Mouse (Mus musculus): Measurements from ENCODE around the gene Cars2.

Gene Cars2

GRCm38 (mm10) chr8:11556691-11557423, 6.3 kb upstream of the Cars2 start:
- DNase-seq (ENCODE audit: low read depth, low spot score) = peak; percentile 84

- DNase-seq (ENCODE audit: low read depth, low spot score) = peak; percentile 100
Observed at GRCm38 (mm10) chr8:11555720-11556591, 5.4 kb upstream of the Cars2 start.

GRCm38 (mm10) chr8:11554799-11555719, 4.5 kb upstream of the Cars2 start, which contains the start of gene Ing1:
Gene Ing1, plus strand, starts transcription at chr8:11555571.
- DNase-seq (ENCODE audit: low read depth, low spot score) = peak; percentile 99

- no peak for DNase-seq (ENCODE audit: low read depth, low spot score)
Observed at GRCm38 (mm10) chr8:11552390-11552789, 1.8 kb upstream of the Cars2 start.

GRCm38 (mm10) chr8:11551497-11551896, 914 bp upstream of the Cars2 start:
- DNase-seq (ENCODE audit: low read depth, low spot score) = peak; percentile 81

- peak; percentile 87 for DNase-seq (ENCODE audit: low read depth, low spot score)
Observed at GRCm38 (mm10) chr8:11549706-11550105, 877 bp downstream of the Cars2 start.

- peak; percentile 43 for DNase-seq (ENCODE audit: low read depth, low spot score)
Observed at GRCm38 (mm10) chr8:11547063-11547462, 3.5 kb downstream of the Cars2 start.

- DNase-seq (ENCODE audit: low read depth, low spot score) = peak; percentile 69
Observed at GRCm38 (mm10) chr8:11544386-11544785, 6.2 kb downstream of the Cars2 start.

- DNase-seq (ENCODE audit: low read depth, low spot score) = no peak
Observed at GRCm38 (mm10) chr8:11542866-11543265, 7.7 kb downstream of the Cars2 start.

- DNase-seq (ENCODE audit: low read depth, low spot score) = no peak
Observed at GRCm38 (mm10) chr8:11542031-11542430, 8.6 kb downstream of the Cars2 start.

GRCm38 (mm10) chr8:11540182-11540581, 10.4 kb downstream of the Cars2 start:
- no peak for DNase-seq (ENCODE audit: low read depth, low spot score)

- no peak for DNase-seq (ENCODE audit: low read depth, low spot score)
Observed at GRCm38 (mm10) chr8:11539049-11539448, 11.5 kb downstream of the Cars2 start.

GRCm38 (mm10) chr8:11534494-11534893, 16.1 kb downstream of the Cars2 start:
- DNase-seq (ENCODE audit: low read depth, low spot score) = no peak

GRCm38 (mm10) chr8:11530849-11531248, 19.7 kb downstream of the Cars2 start:
- DNase-seq (ENCODE audit: low read depth, low spot score) = no peak

GRCm38 (mm10) chr8:11530155-11530770, 20.3 kb downstream of the Cars2 start:
- no peak for DNase-seq (ENCODE audit: low read depth, low spot score)

- DNase-seq (ENCODE audit: low read depth, low spot score) = no peak
Observed at GRCm38 (mm10) chr8:11523331-11523730, 27.3 kb downstream of the Cars2 start.

- no peak for DNase-seq (ENCODE audit: low read depth, low spot score)
Observed at GRCm38 (mm10) chr8:11518676-11519075, 31.9 kb downstream of the Cars2 start.

GRCm38 (mm10) chr8:11518056-11518396, 32.6 kb downstream of the Cars2 start:
- no peak for DNase-seq (ENCODE audit: low read depth, low spot score)

- no peak for DNase-seq (ENCODE audit: low read depth, low spot score)
Observed at GRCm38 (mm10) chr8:11517366-11518055, 33.1 kb downstream of the Cars2 start.

GRCm38 (mm10) chr8:11516292-11516691, 34.3 kb downstream of the Cars2 start:
- DNase-seq (ENCODE audit: low read depth, low spot score) = no peak

GRCm38 (mm10) chr8:11513247-11513646, 37.3 kb downstream of the Cars2 start:
- DNase-seq (ENCODE audit: low read depth, low spot score) = no peak

Measured in A20 (cell line).